Comparison of ENCODE assay signal across 8 mouse cellular contexts in the genomic region with DNA sequence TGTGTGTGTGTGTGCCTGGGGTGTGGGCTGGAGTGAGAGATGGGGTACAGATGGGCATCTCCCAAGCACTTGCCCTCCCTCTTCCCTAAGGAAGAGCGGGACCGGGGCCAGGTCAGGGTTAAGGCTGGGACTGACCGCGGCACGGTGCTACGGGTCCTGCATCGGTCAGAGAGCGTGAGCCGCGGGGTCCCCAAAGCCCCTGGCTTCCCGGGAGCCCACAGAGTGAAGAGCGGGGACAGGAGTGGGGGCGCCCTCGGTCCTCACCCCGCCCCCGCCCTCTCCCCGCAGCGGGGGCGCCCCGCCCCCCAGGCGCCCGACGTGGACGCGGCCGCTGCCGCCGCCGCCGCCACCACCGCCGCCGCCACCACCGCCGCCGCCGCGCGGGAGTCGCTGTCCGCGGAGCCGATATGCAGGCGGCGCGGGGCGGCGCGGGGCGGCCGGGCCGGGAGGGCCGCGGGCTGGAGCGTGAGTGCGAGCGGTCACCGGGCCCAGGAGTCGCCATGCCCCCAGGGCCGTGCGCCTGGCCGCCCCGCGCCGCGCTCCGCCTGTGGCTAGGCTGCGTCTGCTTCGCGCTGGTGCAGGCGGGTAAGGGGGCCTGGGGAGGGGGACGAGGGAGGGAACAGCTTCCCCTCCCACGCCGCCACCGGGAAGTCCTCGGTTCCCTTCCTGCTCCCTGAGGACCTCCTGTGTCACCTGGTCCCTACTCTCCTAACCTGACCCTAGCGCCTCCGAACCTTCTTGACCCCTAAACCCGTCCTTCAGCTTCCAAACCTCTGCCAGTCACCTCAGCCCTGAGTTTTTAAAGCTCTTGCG. TPM values are rescaled to one million over a fixed set of nuclear protein-coding genes. Genes with fewer than 3 reads are reported as not detected.
DNase-seq lines count a peak whose midpoint lies in the region; ATAC-seq lines count a peak whose summit lies in the region.

Gene Fndc5, plus strand, starts transcription at position 421 of the 813 bp plus-strand sequence.

- peaks cover 50% of the 10 kb centered on the region for H3K27me3 ChIP-seq in midbrain, embryonic 13.5 days

- H3K36me3 ChIP-seq in midbrain, embryonic 13.5 days = no peaks in the 10 kb centered on the region

- H3K9ac ChIP-seq in midbrain, embryonic 13.5 days (replicated peaks) = peak within 1 kb of the TSS; percentile 71

- peak within 1 kb of the TSS; percentile 58 for H3K4me3 ChIP-seq in midbrain, embryonic 13.5 days (replicated peaks)

- H3K9me3 ChIP-seq in midbrain, embryonic 13.5 days = no peaks in the 10 kb centered on the region

- 2% methylated on average over 9 of the region's 80 CpGs for WGBS in midbrain, embryonic 13.5 days

- peak; percentile 44; the same call in 1 of the 2 replicates for ATAC-seq in midbrain, embryonic 13.5 days
- ATAC-seq in megakaryocyte-erythroid progenitor cell, adult 5-6 weeks (replicated peaks; ENCODE audit: low FRiP score, low TSS enrichment, poor library complexity, severe bottlenecking) = no peak

- H3K27ac ChIP-seq in midbrain, embryonic 13.5 days = no peak within 1 kb of the TSS

- H3K4me1 ChIP-seq in midbrain, embryonic 13.5 days (replicated peaks) = peaks cover 29% of the 10 kb centered on the region

- DNase-seq in left cerebral cortex, adult 18-20 months (ENCODE audit: low spot score in 2 of 2) = no peak
- DNase-seq in left cerebral cortex, adult 9 months (ENCODE audit: low spot score in 2 of 2) = no peak
- DNase-seq in cerebellum, adult 9-10 months = peak; percentile 67
- DNase-seq in gastrocnemius, postnatal 4 days (ENCODE audit: low spot score in 2 of 2) = no peak
- peak; percentile 53 for DNase-seq in kidney, postnatal 10 days
- DNase-seq in right cerebral cortex, adult 18-20 months = no peak

- H3K4me2 ChIP-seq in midbrain, embryonic 13.5 days (replicated peaks) = peak within 1 kb of the TSS; percentile 86

RNA-seq across cellular contexts. Expression of gene Fndc5, which starts in this region (rescaled TPM):
- total RNA-seq in left cerebral cortex, adult 18-20 months (2021) = 10 to 100 TPM; 55.0 to 63.3 TPM
- 10 to 100 TPM; 52.3 to 54.3 TPM for total RNA-seq in gastrocnemius, postnatal 4 days (2021)
- polyA plus RNA-seq in midbrain, embryonic 13.5 days (2015; fragmentation: Nextera tagmentation; extraction: Ambion mirVana) = 1.9 and 2.0 TPM in 2 replicates
- not detected in 2 replicates for total RNA-seq in megakaryocyte-erythroid progenitor cell, adult 5-6 weeks (2014; fragmentation: Nextera tagmentation)
- total RNA-seq in megakaryocyte-erythroid progenitor cell, adult 5-6 weeks (2017) = 0.65 and 0.75 TPM in 2 replicates

Comparison
In these comparisons a context has a peak if more than half of its experiments do, and no peak if none do; other contexts are left out.
1. RNA of gene Fndc5 (total RNA-seq): 55.0 to 63.3 TPM in left cerebral cortex, adult 18-20 months and 52.3 to 54.3 TPM in gastrocnemius, postnatal 4 days; 0.65 to 0.75 TPM in megakaryocyte-erythroid progenitor cell, adult 5-6 weeks; every median in the first group is over 10 times any median in the second.
2. DNase-seq: peak in cerebellum, adult 9-10 months (single experiment) and kidney, postnatal 10 days (single experiment); none in left cerebral cortex, adult 18-20 months (0 of 2), left cerebral cortex, adult 9 months (0 of 2), gastrocnemius, postnatal 4 days (0 of 2) and right cerebral cortex, adult 18-20 months (single experiment).